Mouse (Mus musculus): ENCODE results near the gene Clp1.

DNA sequence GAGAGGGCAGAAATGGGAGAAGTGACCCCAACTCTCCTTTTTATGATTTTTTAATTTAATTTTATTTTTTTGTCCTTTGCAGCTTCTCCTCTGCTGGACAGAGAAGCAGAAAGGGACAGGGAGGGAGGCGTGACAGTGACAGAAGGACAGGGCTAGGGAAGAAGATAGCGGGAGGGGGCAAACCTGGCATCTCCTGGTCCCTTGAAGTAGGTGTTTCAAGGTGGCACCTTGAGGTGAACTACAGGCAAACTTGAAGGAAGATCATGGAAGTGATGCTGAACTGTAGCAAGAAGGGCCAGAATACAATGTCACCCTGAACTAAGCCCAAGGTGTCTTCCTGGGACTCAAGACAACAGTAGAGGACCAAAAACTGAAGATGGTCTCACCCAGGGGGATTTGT lies 7.8 kb upstream of the Clp1 start:
- no peak for TF ChIP-seq CTCF (IDR thresholded peaks at IDR 0.05)
- no peak for TF ChIP-seq EP300 (IDR thresholded peaks at IDR 0.05)

Data from lung, postnatal 0 days (tissue).